Mouse (Mus musculus) kidney, embryonic 15.5 days (tissue): ENCODE measurements around the gene Rasgrp1. TPM values are rescaled to one million over a fixed set of nuclear protein-coding genes. Genes with fewer than 3 reads are reported as not detected.
A peak's percentile ranks its signal among the peaks of the same experiment; 100 is the strongest.

Experiments used
- ATAC-seq: fragments of 200-750 bp; cut with Nextera tagmentation; replicated peaks from 2 replicates; pipeline ENCODE4 v1.8.0; 2017; ENCODE audit warnings: moderate TSS enrichment; ENCODE audit not compliant: low FRiP score
- H3K27ac ChIP-seq: fragments of 300-500 bp; sonication (generic); 2 replicates; pipeline ENCODE4 v1.5.1; 2015; ENCODE audit warnings: mild to moderate bottlenecking, inconsistent platforms
- H3K27me3 ChIP-seq: fragments of 300-500 bp; sonication (generic); 2 replicates; pipeline ENCODE4 v1.6.1; 2015; ENCODE audit warnings: inconsistent platforms
- H3K36me3 ChIP-seq: fragments of 300-500 bp; sonication (generic); 2 replicates; pipeline ENCODE4 v1.6.1; 2015; ENCODE audit warnings: inconsistent platforms
- H3K4me1 ChIP-seq: fragments of 300-500 bp; sonication (generic); 2 replicates; pipeline ENCODE4 v1.6.1; 2015; ENCODE audit warnings: inconsistent platforms
- H3K4me2 ChIP-seq: fragments of 300-500 bp; sonication (generic); 2 replicates; pipeline ENCODE4 v1.6.1; 2015; ENCODE audit warnings: moderate library complexity, mild to moderate bottlenecking, inconsistent platforms
- H3K4me3 ChIP-seq: fragments of 300-500 bp; sonication (generic); replicated peaks from 2 replicates; pipeline ENCODE4 v1.5.1; 2015; ENCODE audit warnings: mild to moderate bottlenecking, inconsistent platforms
- H3K9ac ChIP-seq: fragments of 300-500 bp; sonication (generic); 2 replicates; pipeline ENCODE4 v1.6.1; 2015; ENCODE audit warnings: mild to moderate bottlenecking, inconsistent platforms
- H3K9me3 ChIP-seq: fragments of 300-500 bp; sonication (generic); replicated peaks from 2 replicates; pipeline ENCODE4 v1.6.1; 2016; ENCODE audit warnings: inconsistent platforms
- WGBS: fragments of 180-500 bp; shearing (Covaris S2); methylation state at CpG from one replicate; pipeline ENCODE4 v1.1.7; 2015; ENCODE audit warnings: mixed read lengths; 5-methylcytosine and 5-hydroxymethylcytosine counted together
- polyA plus RNA-seq: library from polyadenylated mRNA; unstranded; fragments of >200 nt; fragmentation: Nextera tagmentation; extraction: Ambion mirVana; gene quantifications from 2 replicates; pipeline ENCODE4 v1.2.1, GENCODE M21; 2015

The Rasgrp1 gene
- polyA plus RNA-seq, 1 experiment from 2014 or later: 0.39 TPM

- Histone ChIP-seq H3K9ac (no peak overlapping the region), H3K4me3 (no peak overlapping the region), H3K36me3 (no peaks in the 10 kb centered on the region), H3K4me2 (no peak overlapping the region), H3K9me3 (no peaks in the 10 kb centered on the region), H3K27me3 (no peaks in the 10 kb centered on the region; the same call in 1 of the 2 replicates), H3K4me1 (no peaks in the 10 kb centered on the region), H3K27ac (no peak overlapping the region)
- ATAC-seq: no peak
Measured at GRCm38 (mm10) chr2:117357939-117358338, 15.1 kb upstream of the Rasgrp1 start.

DNA sequence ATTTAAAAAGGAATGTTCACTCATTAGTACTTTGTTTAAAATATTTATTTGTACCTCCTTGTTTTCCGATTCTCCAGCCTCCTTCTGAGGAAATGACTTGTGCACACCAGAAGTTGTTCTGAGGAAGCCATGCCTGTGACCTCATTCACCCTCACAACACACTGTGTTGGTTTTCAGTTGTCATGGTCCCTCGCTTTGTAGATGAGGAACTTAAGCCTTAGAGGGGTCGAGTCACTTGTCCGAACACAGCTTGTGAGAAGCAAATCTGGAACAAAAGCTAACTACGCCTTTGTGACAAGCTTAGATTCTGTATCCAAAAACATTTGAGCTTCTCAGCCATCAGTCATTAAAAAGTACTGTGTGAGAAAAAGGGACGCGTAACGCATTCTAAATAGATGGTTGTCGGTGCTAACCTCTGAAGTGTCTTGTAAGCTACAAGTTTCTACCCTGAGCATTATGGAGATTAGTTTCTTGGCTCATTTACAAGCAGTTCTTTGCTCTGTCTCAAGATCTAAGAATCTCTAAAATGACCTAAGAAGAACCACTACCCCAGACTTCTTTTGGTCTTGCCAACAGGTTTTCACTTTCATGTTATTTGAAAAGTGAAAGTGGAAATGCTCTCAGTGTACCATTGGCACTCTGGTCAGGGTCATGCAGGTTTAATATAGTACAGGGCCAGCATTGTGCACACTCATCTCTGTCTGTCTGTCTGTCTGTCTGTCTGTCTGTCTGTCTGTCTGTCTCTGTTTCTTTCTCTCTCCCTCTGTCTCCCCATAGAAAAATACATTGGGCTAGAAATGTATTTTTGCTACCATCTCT lies 9.7 kb upstream of the Rasgrp1 start:
- Histone ChIP-seq H3K4me3 (no peak overlapping the region), H3K9me3 (no peaks in the 10 kb centered on the region), H3K4me2 (no peak overlapping the region), H3K4me1 (no peaks in the 10 kb centered on the region), H3K9ac (no peak overlapping the region), H3K27ac (no peak overlapping the region), H3K36me3 (no peaks in the 10 kb centered on the region), H3K27me3 (peaks cover 2% of the 10 kb centered on the region; the same call in 1 of the 2 replicates)
- 76% methylated on average over 9 of the region's 9 CpGs for WGBS
- no peak for ATAC-seq

GRCm38 (mm10) chr2:117350138-117350537 lies 7.3 kb upstream of the Rasgrp1 start:
- Histone ChIP-seq H3K36me3 (no peaks in the 10 kb centered on the region), H3K9me3 (no peaks in the 10 kb centered on the region), H3K4me1 (no peaks in the 10 kb centered on the region), H3K27me3 (0 out of 2 replicates have a peak, but pooled peaks cover 3% of the 10 kb centered on the region), H3K4me2 (no peak overlapping the region), H3K27ac (no peak overlapping the region), H3K9ac (no peak overlapping the region), H3K4me3 (no peak overlapping the region)
- WGBS: 61% methylated on average over 6 of the region's 6 CpGs
- no peak for ATAC-seq

- Histone ChIP-seq H3K27me3 (peaks cover 42% of the 10 kb centered on the region), H3K36me3 (no peaks in the 10 kb centered on the region), H3K4me1 (peaks cover 17% of the 10 kb centered on the region), H3K9me3 (no peaks in the 10 kb centered on the region), H3K4me2 (peak overlapping the region; percentile 95), H3K9ac (no peak overlapping the region), H3K4me3 (peak overlapping the region; percentile 54; the same call in 1 of the 2 replicates), H3K27ac (no peak overlapping the region)
- peak; percentile 41 for ATAC-seq
- 35% methylated on average over 7 of the region's 7 CpGs for WGBS
Measured at GRCm38 (mm10) chr2:117343240-117343624, 431 bp upstream of the Rasgrp1 start.

DNA sequence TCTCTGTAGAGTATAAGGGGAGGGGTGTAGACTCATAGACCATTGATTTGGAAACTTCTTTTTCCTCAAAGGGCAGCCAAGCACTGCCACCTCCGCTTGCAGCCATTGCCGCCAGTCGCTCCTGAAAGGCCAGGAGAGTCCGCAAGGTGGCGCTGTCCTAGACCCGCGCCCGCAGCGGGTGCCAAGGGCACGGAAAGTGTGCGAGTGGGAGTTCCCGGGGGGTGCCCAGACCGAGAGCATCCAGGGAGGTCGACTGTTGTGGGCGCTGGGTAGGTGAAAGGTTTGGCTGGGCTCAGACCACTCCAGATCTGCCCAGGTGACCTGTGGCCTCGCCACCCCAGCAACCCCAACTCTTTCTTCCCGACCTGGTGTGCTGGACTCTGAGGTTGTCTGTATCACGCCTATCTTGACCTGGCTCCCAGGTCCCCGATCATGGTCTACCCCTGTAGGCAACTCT lies 683 bp downstream of the Rasgrp1 start:
- Histone ChIP-seq H3K4me3 (peak overlapping the region; percentile 54), H3K4me1 (peaks cover 17% of the 10 kb centered on the region), H3K27me3 (peaks cover 40% of the 10 kb centered on the region), H3K9me3 (no peaks in the 10 kb centered on the region), H3K36me3 (no peaks in the 10 kb centered on the region), H3K4me2 (peak overlapping the region; percentile 95), H3K27ac (no peak overlapping the region), H3K9ac (0 out of 2 replicates have a peak overlapping the region, but pooled peaks have one; percentile 15)
- WGBS: 2% methylated on average over 19 of the region's 19 CpGs
- ATAC-seq: peak; percentile 61

DNA sequence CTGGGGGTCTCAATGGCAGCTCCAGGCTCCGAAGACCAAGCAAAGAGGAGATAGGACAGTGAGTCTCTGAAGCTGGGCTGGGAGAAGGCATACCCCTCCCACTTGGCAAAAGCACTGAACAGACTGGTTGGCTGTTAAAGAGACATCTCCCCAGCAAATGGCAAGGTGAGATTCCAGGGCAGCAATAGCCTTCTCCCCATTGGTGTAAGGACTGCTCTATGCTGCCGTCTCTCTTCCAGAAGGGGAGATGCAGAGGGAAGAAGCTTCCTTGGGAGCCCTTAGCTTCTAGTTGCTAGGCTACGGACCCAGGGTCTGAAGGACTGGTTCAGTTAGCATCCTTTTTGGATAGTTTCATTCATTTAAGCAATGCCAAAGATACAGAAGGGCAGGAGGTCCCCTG lies 4.3 kb downstream of the Rasgrp1 start:
- Histone ChIP-seq H3K27me3 (peaks cover 31% of the 10 kb centered on the region), H3K4me2 (no peak overlapping the region), H3K36me3 (no peaks in the 10 kb centered on the region), H3K9ac (no peak overlapping the region), H3K4me3 (no peak overlapping the region), H3K4me1 (peaks cover 17% of the 10 kb centered on the region), H3K27ac (no peak overlapping the region), H3K9me3 (no peaks in the 10 kb centered on the region)
- 48% methylated on average over 3 of the region's 3 CpGs for WGBS
- ATAC-seq: no peak

DNA sequence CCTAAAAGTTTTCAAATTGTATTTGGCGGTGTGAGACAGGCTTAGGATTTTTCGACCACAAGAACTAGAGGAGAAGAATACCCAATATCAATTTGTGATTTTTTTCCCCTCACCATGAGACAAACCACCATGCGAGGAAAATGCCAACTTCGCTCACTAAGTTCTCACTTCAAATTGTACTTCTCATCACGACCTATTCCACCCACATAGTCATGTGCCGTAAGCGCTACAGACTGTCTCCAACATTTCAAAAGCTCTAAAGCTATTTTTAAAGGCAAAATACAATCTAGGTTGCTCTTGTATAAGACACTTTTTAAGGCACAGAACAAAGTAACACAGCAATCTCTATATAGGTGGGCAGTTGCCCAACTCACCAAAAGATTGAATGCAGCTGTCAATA lies 4.9 kb downstream of the Rasgrp1 start:
- H3K27ac ChIP-seq: no peak overlapping the region
- 94% methylated on average over 7 of the region's 7 CpGs for WGBS
- no peak for ATAC-seq

GRCm38 (mm10) chr2:117336946-117337665 lies 5.7 kb downstream of the Rasgrp1 start:
- Histone ChIP-seq H3K9me3 (no peaks in the 10 kb centered on the region), H3K4me1 (peaks cover 7% of the 10 kb centered on the region), H3K4me3 (no peak overlapping the region), H3K27ac (no peak overlapping the region), H3K27me3 (peaks cover 17% of the 10 kb centered on the region), H3K36me3 (no peaks in the 10 kb centered on the region), H3K9ac (no peak overlapping the region), H3K4me2 (no peak overlapping the region)
- ATAC-seq: no peak
- 59% methylated on average over 5 of the region's 5 CpGs for WGBS

More for the DNA sequence above, 4.9 kb downstream of the Rasgrp1 start:
- no peaks in the 10 kb centered on the region for H3K9me3 ChIP-seq
- H3K27me3 ChIP-seq: peaks cover 25% of the 10 kb centered on the region
- H3K4me1 ChIP-seq: peaks cover 13% of the 10 kb centered on the region
- no peak overlapping the region for H3K4me2 ChIP-seq
- H3K36me3 ChIP-seq: no peaks in the 10 kb centered on the region
- no peak overlapping the region for H3K9ac ChIP-seq
- H3K4me3 ChIP-seq: no peak overlapping the region

DNA sequence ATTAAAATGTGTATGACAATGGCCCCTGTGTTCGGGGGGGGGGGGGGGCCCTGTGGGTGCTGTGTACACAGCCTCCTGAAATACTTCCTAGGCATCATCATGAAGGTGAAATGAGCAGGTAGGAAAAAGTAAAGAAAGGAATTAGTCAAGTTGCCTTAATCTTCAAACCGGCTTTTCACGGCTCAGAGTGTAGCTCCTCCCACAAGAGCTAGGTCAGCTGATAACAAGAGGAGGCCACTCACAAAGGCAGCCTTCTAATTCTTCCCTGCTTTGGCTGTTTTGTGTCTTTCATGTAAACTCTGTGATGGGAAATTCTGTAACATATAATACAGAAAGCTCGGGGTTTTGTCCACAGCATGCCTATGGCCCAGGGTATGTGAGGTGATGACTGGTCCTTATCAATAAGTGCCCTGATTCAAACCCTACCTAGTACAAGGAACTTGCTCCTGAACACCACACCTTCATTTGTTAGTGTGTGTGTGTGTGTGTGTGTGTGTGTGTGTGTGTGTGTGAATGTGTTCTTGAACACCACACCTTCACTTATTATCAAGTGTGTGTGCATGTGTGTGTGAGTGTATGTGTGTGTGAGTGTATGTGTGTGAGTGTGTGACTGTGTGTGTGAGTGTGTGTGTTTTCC lies 7.1 kb downstream of the Rasgrp1 start:
- Histone ChIP-seq H3K9ac (no peak overlapping the region), H3K4me1 (0 out of 2 replicates have a peak, but pooled peaks cover 2% of the 10 kb centered on the region), H3K36me3 (no peaks in the 10 kb centered on the region), H3K9me3 (no peaks in the 10 kb centered on the region), H3K4me2 (no peak overlapping the region), H3K27ac (no peak overlapping the region), H3K27me3 (peaks cover 4% of the 10 kb centered on the region; the same call in 1 of the 2 replicates), H3K4me3 (no peak overlapping the region)
- ATAC-seq: peak; percentile 44; the same call in 1 of the 2 replicates
- 50% methylated on average over 4 of the region's 4 CpGs for whole genome bisulfite sequencing

- Histone ChIP-seq H3K27me3 (no peaks in the 10 kb centered on the region), H3K4me1 (0 out of 2 replicates have a peak, but pooled peaks cover 2% of the 10 kb centered on the region)
Measured at GRCm38 (mm10) chr2:117331634-117332033, 11.2 kb downstream of the Rasgrp1 start.

GRCm38 (mm10) chr2:117328521-117329285 lies 14.1 kb downstream of the Rasgrp1 start:
- ATAC-seq: no peak
- no peak overlapping the region for H3K4me3 ChIP-seq
- H3K9ac ChIP-seq: no peak overlapping the region
- 0 out of 2 replicates have a peak, but pooled peaks cover 2% of the 10 kb centered on the region for H3K4me1 ChIP-seq
- H3K9me3 ChIP-seq: no peaks in the 10 kb centered on the region
- no peaks in the 10 kb centered on the region for H3K27me3 ChIP-seq
- H3K4me2 ChIP-seq: no peak overlapping the region
- 77% methylated on average over 9 of the region's 9 CpGs for WGBS
- H3K36me3 ChIP-seq: no peaks in the 10 kb centered on the region
- no peak overlapping the region for H3K27ac ChIP-seq

More at GRCm38 (mm10) chr2:117331634-117332033, 11.2 kb downstream of the Rasgrp1 start:
- Histone ChIP-seq H3K9ac (no peak overlapping the region), H3K36me3 (no peaks in the 10 kb centered on the region), H3K27ac (no peak overlapping the region), H3K4me2 (no peak overlapping the region), H3K4me3 (no peak overlapping the region), H3K9me3 (no peaks in the 10 kb centered on the region)
- ATAC-seq: 0 out of 2 replicates have a peak, but pooled peaks have one; percentile 33
- WGBS: 57% methylated on average over 5 of the region's 5 CpGs
